Mouse (Mus musculus): Measurements from ENCODE around the gene Ccer1. TPM values are rescaled to one million over a fixed set of nuclear protein-coding genes. Genes with fewer than 3 reads are reported as not detected.

The Ccer1 gene
- polyA plus RNA-seq, 1 experiment: not detected

DNA sequence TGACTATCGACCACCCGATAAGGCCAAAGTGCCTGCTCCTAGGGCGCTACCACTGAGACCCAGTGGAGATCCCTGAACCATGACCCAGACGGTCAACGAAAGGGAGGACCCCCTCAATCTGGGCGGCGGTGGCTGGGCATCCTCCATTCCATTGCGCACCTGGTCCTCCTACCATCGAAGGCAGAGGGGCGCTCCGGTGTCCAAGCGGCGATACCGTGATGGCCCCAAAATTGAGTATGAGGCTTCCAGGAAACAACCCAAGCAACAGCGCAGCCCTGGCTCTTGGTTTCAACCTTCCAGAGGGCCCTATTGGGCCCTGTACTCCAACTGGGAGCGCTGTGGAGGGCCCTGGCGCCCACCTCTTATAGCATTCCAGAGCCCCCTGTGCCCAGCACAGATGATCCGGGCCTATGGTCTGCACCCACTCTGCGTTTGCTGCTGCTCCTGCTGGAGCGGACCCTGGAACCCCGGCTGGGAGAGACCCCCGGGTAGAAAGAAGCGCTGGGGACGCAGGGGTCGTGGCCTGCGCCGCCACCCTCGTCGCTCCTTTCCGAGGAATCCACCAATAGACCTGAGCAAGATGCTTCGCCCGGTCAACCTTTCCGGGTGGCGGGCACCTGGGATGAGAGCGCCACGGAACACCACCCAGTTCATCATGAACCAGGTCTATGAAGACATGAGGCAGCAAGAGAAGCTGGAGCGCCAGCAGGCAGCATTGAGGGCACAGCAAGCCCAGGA lies 708 bp downstream of the Ccer1 start:
- no peak overlapping the region for H3K27ac ChIP-seq (ENCODE audit: insufficient read depth, low read depth, low read length)
- no peak for TF ChIP-seq POLR2A (IDR thresholded peaks at IDR 0.05; ENCODE audit: borderline replicate concordance, low read depth, low read length)
- no peak for TF ChIP-seq CTCF (IDR thresholded peaks at IDR 0.05; ENCODE audit: low read depth, low read length)
- H3K4me1 ChIP-seq (ENCODE audit: control insufficient read depth, insufficient read depth, low read length): no peaks in the 10 kb centered on the region
- H3K4me3 ChIP-seq (ENCODE audit: insufficient read depth, low read length): no peak overlapping the region

DNA sequence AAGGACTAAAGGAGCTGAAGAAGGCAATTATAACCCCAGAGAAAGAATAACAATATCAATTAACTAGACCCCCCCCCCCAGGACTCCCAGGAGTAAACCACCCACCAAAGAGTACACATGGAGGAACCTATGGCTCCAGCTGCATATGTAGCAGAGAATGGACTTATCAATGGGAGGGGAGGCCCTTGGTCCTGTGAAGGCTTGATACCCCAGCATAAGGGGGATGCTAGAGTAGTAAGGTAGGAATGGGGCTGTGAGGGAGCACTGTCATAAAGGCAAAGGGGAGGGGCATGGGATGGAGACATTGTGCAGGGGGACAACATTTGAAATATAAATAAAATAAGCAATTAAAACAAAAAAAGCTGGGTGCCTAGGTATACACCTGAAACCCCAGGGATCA lies 9.5 kb downstream of the Ccer1 start:
- TF ChIP-seq POLR2A (IDR thresholded peaks at IDR 0.05; ENCODE audit: borderline replicate concordance, low read depth, low read length): no peak
- TF ChIP-seq CTCF (IDR thresholded peaks at IDR 0.05; ENCODE audit: low read depth, low read length): no peak
- no peak overlapping the region for H3K27ac ChIP-seq (ENCODE audit: insufficient read depth, low read depth, low read length)
- no peak overlapping the region for H3K4me3 ChIP-seq (ENCODE audit: insufficient read depth, low read length)
- H3K4me1 ChIP-seq (ENCODE audit: control insufficient read depth, insufficient read depth, low read length): peaks cover 2% of the 10 kb centered on the region

DNA sequence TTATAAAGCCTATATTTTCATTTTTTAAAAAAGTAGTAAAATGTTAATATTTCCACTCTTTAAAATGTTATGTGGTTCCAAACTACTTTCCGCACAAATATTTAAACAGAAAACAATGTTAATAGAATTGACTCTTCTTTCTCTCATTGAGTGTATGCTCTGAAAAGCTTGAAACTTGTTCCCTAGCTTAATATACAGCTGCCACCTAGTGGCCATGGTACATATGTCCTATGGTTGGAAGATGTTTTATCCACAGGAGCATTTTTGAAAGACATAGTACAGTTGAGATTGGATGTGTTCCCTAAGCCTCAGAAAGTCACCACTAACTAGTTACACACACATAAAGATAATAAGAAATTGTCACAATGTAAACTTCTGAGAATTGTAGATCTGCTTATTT lies 11.7 kb downstream of the Ccer1 start:
- no peak for TF ChIP-seq CTCF (IDR thresholded peaks at IDR 0.05; ENCODE audit: low read depth, low read length)
- H3K27ac ChIP-seq (ENCODE audit: insufficient read depth, low read depth, low read length): no peak overlapping the region
- H3K4me3 ChIP-seq (ENCODE audit: insufficient read depth, low read length): no peak overlapping the region
- no peaks in the 10 kb centered on the region for H3K4me1 ChIP-seq (ENCODE audit: control insufficient read depth, insufficient read depth, low read length)

DNA sequence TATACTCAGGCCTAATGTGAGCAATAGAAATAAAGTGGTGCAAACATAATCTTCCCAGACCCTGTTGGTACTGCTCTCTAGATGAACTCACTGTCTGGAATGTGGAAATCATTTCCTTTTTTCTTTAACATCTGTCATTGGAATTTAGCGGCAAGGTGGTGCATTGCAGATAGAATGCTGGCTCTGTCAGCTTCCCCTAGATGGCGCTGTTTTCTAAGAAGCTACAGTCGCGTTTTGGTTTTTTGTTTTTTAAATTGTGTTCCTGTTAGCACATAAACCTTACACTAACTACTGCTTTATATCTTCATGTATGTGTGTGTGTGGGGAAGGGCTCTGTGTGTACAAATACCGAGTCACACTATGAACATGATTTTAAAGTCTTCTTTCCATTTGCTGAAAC lies 19.8 kb downstream of the Ccer1 start:
- Histone ChIP-seq H3K27ac (ENCODE audit: insufficient read depth, low read depth, low read length) (no peak overlapping the region), H3K4me1 (ENCODE audit: control insufficient read depth, insufficient read depth, low read length) (no peaks in the 10 kb centered on the region), H3K4me3 (ENCODE audit: insufficient read depth, low read length) (no peak overlapping the region)
- TF ChIP-seq CTCF (IDR thresholded peaks at IDR 0.05; ENCODE audit: low read depth, low read length) (no peak), POLR2A (IDR thresholded peaks at IDR 0.05; ENCODE audit: borderline replicate concordance, low read depth, low read length) (no peak)

DNA sequence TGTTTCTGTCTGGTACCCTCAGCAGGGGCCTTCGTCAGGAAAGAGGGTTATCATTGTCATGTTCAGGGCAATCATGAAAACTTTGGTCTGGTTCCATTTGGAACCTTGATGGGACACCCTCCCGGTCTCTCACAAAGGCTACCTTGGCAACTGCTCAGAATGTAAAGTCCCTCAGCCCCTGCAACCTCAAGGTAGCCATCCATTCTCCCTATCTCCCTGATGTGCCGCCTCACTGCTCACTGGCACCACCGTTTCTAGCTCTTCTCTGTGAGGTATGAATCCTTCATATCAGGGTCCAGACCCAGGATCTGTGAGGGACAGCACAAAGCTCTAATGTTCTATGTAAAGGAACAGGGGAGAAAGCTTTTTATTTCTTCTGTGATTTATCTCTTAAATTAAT lies 21.7 kb downstream of the Ccer1 start:
- no peaks in the 10 kb centered on the region for H3K4me1 ChIP-seq (ENCODE audit: control insufficient read depth, insufficient read depth, low read length)
- TF ChIP-seq CTCF (IDR thresholded peaks at IDR 0.05; ENCODE audit: low read depth, low read length) (no peak), POLR2A (IDR thresholded peaks at IDR 0.05; ENCODE audit: borderline replicate concordance, low read depth, low read length) (no peak)
- H3K27ac ChIP-seq (ENCODE audit: insufficient read depth, low read depth, low read length): no peak overlapping the region
- no peak overlapping the region for H3K4me3 ChIP-seq (ENCODE audit: insufficient read depth, low read length)

DNA sequence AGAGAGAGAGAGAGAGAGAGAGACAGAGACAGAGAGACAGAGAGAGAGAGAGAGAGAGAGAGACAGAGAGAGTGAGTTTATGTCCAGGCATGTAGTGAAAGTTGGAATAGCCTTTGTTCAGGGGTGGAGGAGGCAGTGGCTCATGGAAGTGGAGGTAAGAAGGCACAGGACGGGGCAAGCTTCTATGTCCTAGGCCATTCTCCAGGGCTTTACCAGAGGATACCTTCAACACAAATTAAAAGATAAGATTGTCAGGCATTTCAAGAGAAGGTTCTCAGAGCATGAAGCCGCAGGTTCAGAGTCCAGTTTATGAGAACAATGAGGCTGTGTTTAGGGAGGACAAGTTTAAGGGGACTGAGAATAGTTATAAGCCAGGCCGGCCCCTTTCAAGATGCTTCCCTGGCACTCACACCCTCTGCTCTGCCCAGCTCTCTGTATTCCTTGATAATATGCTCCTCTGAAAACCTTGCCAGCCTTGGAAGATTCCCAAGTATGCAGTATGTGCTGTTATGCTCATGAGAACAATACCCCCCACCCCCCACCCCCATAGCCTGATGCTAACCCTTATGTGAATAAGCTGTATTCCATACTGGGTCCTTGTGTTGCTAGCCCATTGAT lies 22.5 kb downstream of the Ccer1 start:
- Histone ChIP-seq H3K4me3 (ENCODE audit: insufficient read depth, low read length) (no peak overlapping the region), H3K27ac (ENCODE audit: insufficient read depth, low read depth, low read length) (no peak overlapping the region), H3K4me1 (ENCODE audit: control insufficient read depth, insufficient read depth, low read length) (no peaks in the 10 kb centered on the region)
- TF ChIP-seq POLR2A (IDR thresholded peaks at IDR 0.05; ENCODE audit: borderline replicate concordance, low read depth, low read length) (no peak), CTCF (IDR thresholded peaks at IDR 0.05; ENCODE audit: low read depth, low read length) (no peak)

DNA sequence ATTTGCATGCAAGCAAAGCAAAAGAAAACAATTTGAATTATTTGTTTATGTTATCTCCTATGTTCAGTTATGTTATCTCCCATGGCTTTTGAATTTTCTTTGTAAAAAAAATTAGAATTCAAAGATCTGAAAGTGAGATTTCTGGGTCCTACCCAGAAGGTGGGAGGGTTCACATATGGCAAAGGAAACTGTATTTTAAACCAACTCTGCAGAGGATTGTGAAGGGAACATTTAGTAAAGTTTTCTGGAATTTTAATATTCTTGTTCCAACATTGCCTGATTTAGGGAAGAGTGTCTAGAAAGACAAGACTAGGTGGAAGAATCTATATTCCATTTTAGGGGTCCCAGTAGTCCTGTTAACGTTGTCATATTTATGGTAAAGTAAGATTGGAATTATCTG lies 24.4 kb downstream of the Ccer1 start:
- Histone ChIP-seq H3K27ac (ENCODE audit: insufficient read depth, low read depth, low read length) (no peak overlapping the region), H3K4me3 (ENCODE audit: insufficient read depth, low read length) (no peak overlapping the region), H3K4me1 (ENCODE audit: control insufficient read depth, insufficient read depth, low read length) (no peaks in the 10 kb centered on the region)
- no peak for TF ChIP-seq POLR2A (IDR thresholded peaks at IDR 0.05; ENCODE audit: borderline replicate concordance, low read depth, low read length)
- no peak for TF ChIP-seq CTCF (IDR thresholded peaks at IDR 0.05; ENCODE audit: low read depth, low read length)

DNA sequence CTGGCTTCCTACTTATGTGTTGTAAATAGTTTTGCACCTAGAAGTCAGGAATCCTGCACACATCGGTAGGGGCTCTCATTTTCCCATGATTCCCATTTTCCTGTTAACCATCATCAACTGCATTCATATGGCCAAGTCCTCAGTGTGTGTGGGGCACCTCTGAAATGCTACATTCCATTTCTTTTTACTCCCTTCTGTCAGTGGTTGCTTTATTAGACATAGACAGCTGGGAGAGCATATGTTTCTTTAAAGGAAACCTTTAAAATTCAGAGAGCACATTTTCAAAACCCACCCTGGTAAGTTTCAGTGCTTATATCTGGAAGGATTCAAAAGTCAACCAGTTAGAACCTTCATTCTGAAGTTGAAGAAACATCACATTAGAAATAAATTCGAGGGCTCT lies 25.2 kb downstream of the Ccer1 start:
- no peaks in the 10 kb centered on the region for H3K4me1 ChIP-seq (ENCODE audit: control insufficient read depth, insufficient read depth, low read length)
- no peak overlapping the region for H3K4me3 ChIP-seq (ENCODE audit: insufficient read depth, low read length)
- TF ChIP-seq POLR2A (IDR thresholded peaks at IDR 0.05; ENCODE audit: borderline replicate concordance, low read depth, low read length) (no peak), CTCF (IDR thresholded peaks at IDR 0.05; ENCODE audit: low read depth, low read length) (no peak)
- no peak overlapping the region for H3K27ac ChIP-seq (ENCODE audit: insufficient read depth, low read depth, low read length)

DNA sequence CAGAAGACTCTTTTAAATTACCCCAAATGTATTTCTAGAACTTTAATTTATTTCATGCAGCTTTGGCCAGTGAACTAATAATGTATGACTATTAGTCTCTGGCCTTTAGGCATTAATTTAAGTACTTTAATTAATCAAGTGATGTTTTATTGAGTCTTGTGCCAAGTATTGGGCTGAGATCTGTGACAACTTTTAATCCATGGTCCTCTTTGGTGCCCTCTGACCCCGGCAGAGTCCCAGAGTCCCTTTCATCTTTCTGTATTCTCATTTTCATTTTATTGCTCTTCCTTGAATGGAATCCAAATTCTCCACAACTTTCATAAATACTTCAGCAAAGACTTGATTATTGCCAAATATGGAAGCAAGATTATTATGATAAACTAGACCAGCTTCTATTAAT lies 27.8 kb downstream of the Ccer1 start:
- Histone ChIP-seq H3K27ac (ENCODE audit: insufficient read depth, low read depth, low read length) (no peak overlapping the region), H3K4me3 (ENCODE audit: insufficient read depth, low read length) (no peak overlapping the region), H3K4me1 (ENCODE audit: control insufficient read depth, insufficient read depth, low read length) (no peaks in the 10 kb centered on the region)
- TF ChIP-seq CTCF (IDR thresholded peaks at IDR 0.05; ENCODE audit: low read depth, low read length) (no peak), POLR2A (IDR thresholded peaks at IDR 0.05; ENCODE audit: borderline replicate concordance, low read depth, low read length) (no peak)

DNA sequence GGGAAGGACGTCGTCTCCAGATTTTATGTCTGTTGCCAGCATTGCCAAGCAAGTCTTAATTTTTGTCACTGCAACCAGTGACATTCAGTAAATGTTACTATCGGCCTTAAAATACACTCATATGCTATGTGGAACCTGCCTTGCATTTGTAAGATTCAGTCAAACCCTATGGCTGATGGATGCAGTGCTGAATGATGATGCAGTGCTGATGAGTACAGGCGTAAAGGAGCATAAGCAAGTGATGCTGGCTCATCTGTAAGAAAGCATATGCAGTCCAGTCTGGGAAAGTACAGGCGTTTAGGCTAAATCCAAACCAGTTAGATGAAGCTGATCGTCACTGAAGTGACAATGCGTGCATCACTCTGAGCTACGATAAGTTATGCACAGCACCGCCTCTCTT lies 29.9 kb downstream of the Ccer1 start:
- no peak for TF ChIP-seq CTCF (IDR thresholded peaks at IDR 0.05; ENCODE audit: low read depth, low read length)
- TF ChIP-seq POLR2A (IDR thresholded peaks at IDR 0.05; ENCODE audit: borderline replicate concordance, low read depth, low read length): no peak
- no peak overlapping the region for H3K27ac ChIP-seq (ENCODE audit: insufficient read depth, low read depth, low read length)

More for the DNA sequence above, 29.9 kb downstream of the Ccer1 start:
- Histone ChIP-seq H3K4me1 (ENCODE audit: control insufficient read depth, insufficient read depth, low read length) (no peaks in the 10 kb centered on the region), H3K4me3 (ENCODE audit: insufficient read depth, low read length) (no peak overlapping the region)
